Mouse (Mus musculus) bone marrow macrophage, adult 2 months (primary cell): Measurements from ENCODE around the gene Cacnb1. TPM values are rescaled to one million over a fixed set of nuclear protein-coding genes. Genes with fewer than 3 reads are reported as not detected.

ENCODE experiments used
- H3K27ac ChIP-seq: 2 replicates; pipeline ENCODE4 v1.5.1; 2012; ENCODE audit warnings: low read depth, low read length; ENCODE audit not compliant: insufficient read depth
- H3K4me1 ChIP-seq: 2 replicates; pipeline ENCODE4 v1.6.1; 2012; ENCODE audit warnings: low read length; ENCODE audit not compliant: control insufficient read depth, insufficient read depth
- H3K4me3 ChIP-seq: 2 replicates; pipeline ENCODE4 v1.5.1; 2012; ENCODE audit warnings: mild to moderate bottlenecking, low read length, moderate library complexity; ENCODE audit not compliant: insufficient read depth
- CTCF ChIP-seq: IDR thresholded peaks from 2 replicates; pipeline ENCODE4 v1.5.1; 2012; ENCODE audit warnings: low read depth, mild to moderate bottlenecking, low read length, moderate library complexity
- POLR2A ChIP-seq: IDR thresholded peaks from 2 replicates; pipeline ENCODE4 v1.6.1; 2012; ENCODE audit warnings: mild to moderate bottlenecking, low read depth, low read length, borderline replicate concordance
- polyA plus RNA-seq: library from polyadenylated mRNA; stranded (reverse); fragments of >200 nt; gene quantifications from 2 replicates; pipeline ENCODE4 v1.2.4, GENCODE M21; 2012; ENCODE audit not compliant: missing spikeins, insufficient read depth, insufficient read length

Gene Cacnb1
- polyA plus RNA-seq, 1 experiment, result 9.7 TPM

- TF ChIP-seq CTCF, result no peak
- no peak for TF ChIP-seq POLR2A
- Histone ChIP-seq H3K4me3 (peak overlapping the region; percentile 63), H3K4me1 (peaks cover 27% of the 10 kb centered on the region), H3K27ac (peak overlapping the region; percentile 50)
These were observed 29.5 kb upstream of the Cacnb1 start for GRCm38 (mm10) chr11:98052129-98052988.

DNA sequence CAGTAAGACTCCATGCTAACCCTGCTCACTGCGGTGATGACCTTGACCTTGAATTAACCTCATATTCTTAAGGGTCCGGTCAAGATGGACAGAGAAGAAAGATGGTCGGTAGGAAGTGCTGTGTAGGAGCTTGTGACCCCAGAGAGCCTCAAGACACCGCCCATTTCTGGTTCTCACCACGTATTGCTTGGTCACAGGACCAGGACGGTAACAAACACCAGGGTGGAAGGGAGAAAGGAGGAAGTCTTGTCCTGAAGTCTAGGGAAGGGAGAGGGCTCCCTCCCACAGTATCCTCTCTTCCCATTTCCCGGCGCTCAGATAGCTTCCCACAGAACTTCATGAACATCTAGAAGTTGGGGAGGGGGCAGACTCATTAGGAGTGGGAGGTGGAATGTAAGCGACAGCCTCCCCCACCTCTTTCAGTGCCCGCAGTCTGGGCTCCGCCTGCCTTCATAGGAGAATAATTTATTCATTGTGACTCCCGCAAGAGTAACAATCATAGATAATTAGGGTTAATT, 28.8 kb upstream of the Cacnb1 start:
- no peak for TF ChIP-seq CTCF
- no peak for TF ChIP-seq POLR2A
- H3K4me1 ChIP-seq, result peaks cover 23% of the 10 kb centered on the region
- H3K27ac ChIP-seq, result peak overlapping the region; percentile 50
- peak overlapping the region; percentile 63 for H3K4me3 ChIP-seq

- H3K4me3 ChIP-seq, result no peak overlapping the region
- no peak for TF ChIP-seq POLR2A
- no peak for TF ChIP-seq CTCF
- H3K27ac ChIP-seq, result peak overlapping the region; percentile 49; the same call in 1 of the 2 replicates
- peaks cover 23% of the 10 kb centered on the region for H3K4me1 ChIP-seq
These were observed 28.1 kb upstream of the Cacnb1 start for GRCm38 (mm10) chr11:98050940-98051339.

DNA sequence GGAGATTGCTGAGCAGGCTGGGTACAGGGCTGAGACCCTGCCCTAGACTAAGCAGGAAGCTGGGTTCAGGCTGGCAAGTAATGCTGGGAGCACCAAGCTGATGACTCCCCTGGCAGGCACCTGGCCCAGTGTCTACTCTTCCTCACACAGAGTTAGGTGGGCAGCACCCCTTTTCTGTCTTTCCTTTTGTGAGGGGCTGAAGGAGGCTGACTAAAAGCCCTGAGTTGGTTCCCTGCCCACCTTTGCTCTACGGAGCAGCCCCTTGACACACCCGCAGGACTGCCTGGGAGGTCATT, 27.6 kb upstream of the Cacnb1 start:
- TF ChIP-seq CTCF (no peak), POLR2A (no peak)
- Histone ChIP-seq H3K4me1 (peaks cover 23% of the 10 kb centered on the region), H3K27ac (peak overlapping the region; percentile 14; the same call in 1 of the 2 replicates), H3K4me3 (no peak overlapping the region)

- H3K27ac ChIP-seq, result peak overlapping the region; percentile 14; the same call in 1 of the 2 replicates
- H3K4me3 ChIP-seq, result no peak overlapping the region
- no peak for TF ChIP-seq CTCF
- TF ChIP-seq POLR2A, result no peak
- peaks cover 23% of the 10 kb centered on the region for H3K4me1 ChIP-seq
These were observed 27.1 kb upstream of the Cacnb1 start for GRCm38 (mm10) chr11:98049672-98050519.

- no peak for TF ChIP-seq POLR2A
- TF ChIP-seq CTCF, result no peak
- Histone ChIP-seq H3K4me1 (peaks cover 25% of the 10 kb centered on the region), H3K27ac (no peak overlapping the region), H3K4me3 (no peak overlapping the region)
These were observed 24.9 kb upstream of the Cacnb1 start for GRCm38 (mm10) chr11:98047745-98048144.

DNA sequence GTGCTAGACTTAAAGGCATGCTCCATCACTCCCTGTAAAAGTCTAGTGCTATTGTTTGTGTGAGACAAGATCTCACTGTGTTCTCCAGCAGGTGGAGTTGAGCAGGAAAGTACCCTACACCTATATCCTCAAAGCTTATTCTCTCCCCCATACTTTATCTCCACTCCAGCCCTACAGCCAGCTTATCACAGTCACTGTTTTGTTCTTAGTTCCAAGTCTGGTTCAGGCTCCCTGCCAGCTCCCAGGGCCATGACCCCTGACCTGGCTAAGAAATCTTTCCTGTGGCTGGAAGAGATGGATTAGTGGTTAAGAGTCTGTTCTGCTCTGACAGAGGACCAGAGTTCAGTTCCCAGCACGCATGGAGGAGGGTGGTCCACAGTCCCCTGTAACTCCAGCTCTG, 23.6 kb upstream of the Cacnb1 start:
- Histone ChIP-seq H3K27ac (no peak overlapping the region), H3K4me1 (peaks cover 31% of the 10 kb centered on the region), H3K4me3 (no peak overlapping the region)
- TF ChIP-seq CTCF (no peak), POLR2A (no peak)

DNA sequence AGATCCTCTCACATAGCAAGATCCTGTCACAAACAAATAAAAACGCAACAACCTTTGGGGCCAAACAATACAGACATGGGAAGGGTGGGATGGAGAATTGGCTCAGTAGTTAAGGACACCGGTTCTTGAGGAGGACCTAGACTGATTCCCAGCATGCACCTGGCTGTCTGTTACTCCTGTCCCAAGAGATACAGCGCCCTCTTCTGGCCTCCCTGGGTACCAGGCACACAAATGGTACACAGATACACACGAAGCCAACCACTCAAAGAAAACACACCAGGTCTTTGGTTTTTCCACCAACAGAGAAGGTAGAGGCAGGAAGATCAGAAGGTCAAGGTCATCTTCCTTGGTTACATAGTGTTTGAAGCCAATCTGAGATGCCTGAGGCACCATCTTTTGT, 22.8 kb upstream of the Cacnb1 start:
- peaks cover 24% of the 10 kb centered on the region for H3K4me1 ChIP-seq
- TF ChIP-seq POLR2A (no peak), CTCF (peak; percentile 38; the same call in 1 of the 2 replicates)
- H3K4me3 ChIP-seq, result no peak overlapping the region
- H3K27ac ChIP-seq, result no peak overlapping the region

DNA sequence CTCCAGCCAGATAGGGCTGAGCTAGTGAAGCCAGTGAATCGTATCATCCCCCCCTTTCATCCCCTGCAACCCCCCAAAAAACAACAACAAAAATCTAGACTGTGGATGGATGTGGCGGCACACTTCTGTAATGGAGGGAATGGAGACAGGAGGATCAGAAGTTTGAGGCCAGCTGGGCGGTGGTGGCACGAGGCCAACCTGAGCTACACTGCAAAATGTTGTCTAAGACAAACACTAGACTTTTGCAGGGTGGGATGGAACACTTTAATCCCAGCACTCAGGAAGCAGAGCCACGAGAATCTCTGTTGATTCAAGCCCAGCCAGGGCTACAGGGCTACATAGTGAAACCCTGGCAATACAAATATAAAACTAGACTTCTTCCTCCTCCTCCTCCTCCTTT, 21.2 kb upstream of the Cacnb1 start:
- no peak overlapping the region for H3K27ac ChIP-seq
- H3K4me1 ChIP-seq, result peaks cover 9% of the 10 kb centered on the region
- TF ChIP-seq POLR2A, result no peak
- TF ChIP-seq CTCF, result no peak

More for the DNA sequence above, 21.2 kb upstream of the Cacnb1 start:
- H3K4me3 ChIP-seq, result no peak overlapping the region
